Comparison of ENCODE assay signal across 12 mouse cellular contexts in the genomic region with DNA sequence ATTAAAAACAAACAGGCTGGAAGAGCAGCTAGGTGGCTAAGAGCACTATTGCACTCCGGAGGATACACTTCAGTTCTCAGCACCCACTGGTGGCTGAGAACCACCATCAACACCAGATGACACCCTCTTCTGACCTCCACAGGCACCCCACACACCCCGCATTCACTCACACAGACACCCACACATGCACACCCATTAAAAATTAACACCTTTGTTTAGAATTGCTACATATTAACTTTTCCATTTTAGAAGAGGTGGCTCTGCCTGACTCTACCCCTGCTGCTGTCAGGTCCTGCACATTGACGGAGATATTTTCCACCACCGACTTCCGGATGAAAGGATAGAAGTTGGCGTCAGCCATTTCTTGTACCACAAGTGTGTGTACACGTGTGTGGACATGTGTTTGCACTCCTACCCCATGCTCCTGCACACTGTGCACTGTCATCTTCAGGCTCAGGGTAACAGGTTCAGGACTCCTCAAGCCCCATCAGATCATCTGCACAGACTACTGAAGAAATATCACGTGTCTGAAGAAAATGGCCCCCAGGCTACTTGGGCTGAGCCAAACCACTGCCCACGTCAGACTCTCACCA. TPM values are rescaled to one million over a fixed set of nuclear protein-coding genes. Genes with fewer than 3 reads are reported as not detected.
DNase-seq lines count a peak whose midpoint lies in the region; ATAC-seq and TF ChIP-seq lines count a peak whose summit lies in the region.
"Had no signal": no experiment of that assay in that cellular context is flagged by ENCODE, and none has a peak within 500 bp of the region (broad histone marks: within the 10 kb centered on the region; RNA-seq: fewer than 3 reads in every experiment).

No protein-coding gene starts in this region.

- H3K27ac ChIP-seq in heart, embryonic 10.5 days: peak overlapping the region; percentile 59
- H3K27ac ChIP-seq in kidney, embryonic 16.5 days (ENCODE audit: low read length): peak overlapping the region; percentile 86
- H3K27ac ChIP-seq in embryonic facial prominence, embryonic 13.5 days: 0 out of 2 replicates have a peak overlapping the region, but pooled peaks have one; percentile 8

- peaks cover 26% of the 10 kb centered on the region for H3K4me1 ChIP-seq in heart, embryonic 10.5 days
- peaks cover 19% of the 10 kb centered on the region; the same call in 1 of the 2 replicates for H3K4me1 ChIP-seq in kidney, embryonic 16.5 days (ENCODE audit: insufficient read depth, low read length)
- peaks cover 24% of the 10 kb centered on the region for H3K4me1 ChIP-seq in embryonic facial prominence, embryonic 13.5 days
- H3K4me1 ChIP-seq in megakaryocyte, embryonic 14.5 days: peaks cover 99% of the 10 kb centered on the region
- H3K4me1 ChIP-seq in lung, adult 2 months (ENCODE audit: control insufficient read depth, insufficient read depth, low read length): no peaks in the 10 kb centered on the region; the same call in 1 of the 2 replicates

- H3K9ac ChIP-seq in kidney, embryonic 16.5 days (replicated peaks; ENCODE audit: low read length): no peak overlapping the region
- no peak overlapping the region for H3K9ac ChIP-seq in embryonic facial prominence, embryonic 13.5 days
- H3K9ac ChIP-seq: lung, embryonic 14.5 days had no signal

- ATAC-seq in kidney, embryonic 16.5 days (ENCODE audit: low FRiP score, low TSS enrichment): no peak
- no peak for ATAC-seq in embryonic facial prominence, embryonic 13.5 days (ENCODE audit: insufficient number of reproducible peaks, insufficient read depth, low FRiP score, low TSS enrichment, low read depth)

- DNase-seq in heart, embryonic 10.5 days (ENCODE audit: low spot score): no peak
- no peak for DNase-seq in heart, postnatal 36 days
- DNase-seq in kidney, postnatal 4 days: no peak
- no peak for DNase-seq in ovary, postnatal 36 days (ENCODE audit: low spot score)
- DNase-seq in lung, adult 2 months: no peak
- DNase-seq: adrenal gland, postnatal 36 days; cerebellum, adult 2 months; lung, embryonic 14.5 days; right cerebral cortex, postnatal 4 days had no signal

- H3K4me2 ChIP-seq in kidney, embryonic 16.5 days (replicated peaks; ENCODE audit: low read depth, low read length): no peak overlapping the region
- no peak overlapping the region for H3K4me2 ChIP-seq in embryonic facial prominence, embryonic 13.5 days
- H3K4me2 ChIP-seq: lung, embryonic 14.5 days had no signal

- no peaks in the 10 kb centered on the region for H3K9me3 ChIP-seq in heart, embryonic 10.5 days
- H3K9me3 ChIP-seq in kidney, embryonic 16.5 days (ENCODE audit: low read length): no peaks in the 10 kb centered on the region
- H3K9me3 ChIP-seq in embryonic facial prominence, embryonic 13.5 days: no peaks in the 10 kb centered on the region
- no peaks in the 10 kb centered on the region for H3K9me3 ChIP-seq in megakaryocyte, embryonic 14.5 days

- H3K36me3 ChIP-seq in heart, embryonic 10.5 days: peaks cover 24% of the 10 kb centered on the region
- no peaks in the 10 kb centered on the region for H3K36me3 ChIP-seq in kidney, embryonic 16.5 days (ENCODE audit: insufficient read depth, low read length)
- peaks cover 15% of the 10 kb centered on the region; the same call in 1 of the 2 replicates for H3K36me3 ChIP-seq in embryonic facial prominence, embryonic 13.5 days
- H3K36me3 ChIP-seq in megakaryocyte, embryonic 14.5 days (replicated peaks; ENCODE audit: low read length): peaks cover 75% of the 10 kb centered on the region

- no peak for TF ChIP-seq CTCF in lung, adult 2 months (IDR thresholded peaks at IDR 0.05; ENCODE audit: insufficient read depth, low read length)

- intact Hi-C loops in heart, postnatal 36 days (cut with DNase I): no loop called here

- no peak for TF ChIP-seq POLR2A in lung, adult 2 months (IDR thresholded peaks at IDR 0.05; ENCODE audit: borderline replicate concordance, extremely low read depth, low read depth, low read length)

- H3K4me3 ChIP-seq in heart, embryonic 10.5 days: no peak overlapping the region
- H3K4me3 ChIP-seq in kidney, embryonic 16.5 days (ENCODE audit: low read length): no peak overlapping the region
- no peak overlapping the region for H3K4me3 ChIP-seq in embryonic facial prominence, embryonic 13.5 days
- peak overlapping the region; percentile 84 for H3K4me3 ChIP-seq in megakaryocyte, embryonic 14.5 days (replicated peaks)
- H3K4me3 ChIP-seq in lung, adult 2 months (replicated peaks; ENCODE audit: extremely low read depth, low read depth, low read length): no peak overlapping the region

- WGBS in heart, embryonic 10.5 days: 81% methylated on average over 9 of the region's 9 CpGs
- 81% methylated on average over 9 of the region's 9 CpGs for WGBS in kidney, embryonic 16.5 days
- 80% methylated on average over 9 of the region's 9 CpGs for WGBS in embryonic facial prominence, embryonic 13.5 days
- WGBS in lung, adult 2 months: 82% methylated on average over 9 of the region's 9 CpGs

- no peaks in the 10 kb centered on the region for H3K27me3 ChIP-seq in heart, embryonic 10.5 days (ENCODE audit: insufficient read depth, poor library complexity, severe bottlenecking)
- H3K27me3 ChIP-seq in kidney, embryonic 16.5 days (ENCODE audit: insufficient read depth, low read length): no peaks in the 10 kb centered on the region
- H3K27me3 ChIP-seq in embryonic facial prominence, embryonic 13.5 days: no peaks in the 10 kb centered on the region
- no peaks in the 10 kb centered on the region for H3K27me3 ChIP-seq in megakaryocyte, embryonic 14.5 days (replicated peaks)

RNA-seq across cellular contexts. Expression of a gene that starts 48.1 kb away (rescaled TPM):
- polyA plus RNA-seq in heart, embryonic 10.5 days (2016; fragmentation: Nextera tagmentation; extraction: Ambion mirVana): 5.3 and 5.5 TPM in 2 replicates
- 10 to 100 TPM; 10.2 to 12.9 TPM for total RNA-seq in heart, postnatal 36 days (2021)
- 5.4 and 6.8 TPM in 2 replicates for polyA plus RNA-seq in kidney, embryonic 16.5 days (2015; fragmentation: Nextera tagmentation; extraction: Ambion mirVana)
- polyA plus RNA-seq in embryonic facial prominence, embryonic 13.5 days (2015; fragmentation: Nextera tagmentation; extraction: Ambion mirVana): 7.0 and 7.5 TPM in 2 replicates
- 0.86 and 3.0 TPM in 2 replicates for polyA plus RNA-seq in megakaryocyte, embryonic 14.5 days (2012; ENCODE audit: insufficient read depth, low replicate concordance)
- 23.0 and 28.7 TPM in 2 replicates for polyA plus RNA-seq in lung, adult 2 months (2012; rRNA removed)

Comparison
In these comparisons a context has a peak if more than half of its experiments do, and no peak if none do; other contexts are left out.
1. H3K27ac ChIP-seq: peak in every context shown above with its lines; median percentile 86 in kidney, embryonic 16.5 days; 59 in heart, embryonic 10.5 days; 8 in embryonic facial prominence, embryonic 13.5 days.